Mouse (Mus musculus): ENCODE measurements around the gene Adamts7. TPM values are rescaled to one million over a fixed set of nuclear protein-coding genes. Genes with fewer than 3 reads are reported as not detected.

Gene Adamts7
- polyA plus RNA-seq (2015; fragmentation: Nextera tagmentation; extraction: Ambion mirVana): 13.4 and 17.8 TPM in 2 replicates

DNA sequence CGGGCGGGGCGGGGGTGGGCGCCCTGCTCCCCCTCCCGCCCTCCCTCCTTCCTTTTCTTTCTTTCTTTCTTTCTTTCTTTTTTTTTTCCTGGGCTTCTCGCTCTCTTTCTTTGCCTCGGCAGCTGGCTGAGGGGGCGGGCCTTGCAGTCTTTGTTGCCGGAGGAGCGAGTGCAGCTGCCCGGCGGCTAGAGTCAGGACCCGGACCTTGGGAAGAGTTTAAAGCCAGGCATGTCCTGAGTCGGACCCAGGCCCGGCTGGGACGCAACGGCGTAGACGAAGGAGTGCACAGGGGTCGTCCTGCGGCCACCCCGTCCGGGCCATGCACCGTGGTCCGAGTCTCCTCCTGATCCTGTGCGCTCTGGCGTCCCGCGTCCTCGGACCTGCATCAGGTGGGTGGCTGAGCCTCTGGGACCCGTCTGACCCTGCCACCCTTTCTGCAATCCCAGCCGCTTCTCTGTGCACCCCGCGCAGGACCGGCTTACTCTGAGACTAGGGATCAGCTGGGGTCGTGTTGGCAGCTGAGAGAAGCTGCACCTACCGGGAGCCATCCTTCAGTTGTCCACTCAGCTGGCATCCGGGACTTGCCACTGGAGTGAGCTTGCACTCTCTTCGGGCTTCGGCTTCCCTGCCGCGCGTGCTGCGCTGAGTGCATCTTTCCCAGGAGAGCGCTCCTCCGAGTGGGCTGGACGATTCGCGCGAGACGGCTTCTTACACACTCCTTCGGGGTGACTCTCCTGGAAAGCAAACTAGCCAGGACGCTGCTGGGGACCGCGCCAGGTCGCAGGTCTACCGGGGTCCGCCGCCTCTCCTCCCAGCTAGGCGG, at the start of gene Adamts7:
TSS of gene Adamts7 (plus strand) at position 144 of the 823 bp plus-strand sequence.
- Histone ChIP-seq H3K36me3 (no peaks in the 10 kb centered on the region), H3K4me1 (replicated peaks) (peaks cover 30% of the 10 kb centered on the region), H3K27me3 (no peaks in the 10 kb centered on the region), H3K4me2 (replicated peaks) (peak within 1 kb of the TSS; percentile 88), H3K9ac (replicated peaks) (peak within 1 kb of the TSS; percentile 90), H3K27ac (peak within 1 kb of the TSS; percentile 81), H3K4me3 (replicated peaks) (peak within 1 kb of the TSS; percentile 88), H3K9me3 (0 out of 2 replicates have a peak, but pooled peaks cover 4% of the 10 kb centered on the region)
- peak; percentile 84 for ATAC-seq
- under 1% methylated on average over 53 of the region's 60 CpGs for WGBS

DNA sequence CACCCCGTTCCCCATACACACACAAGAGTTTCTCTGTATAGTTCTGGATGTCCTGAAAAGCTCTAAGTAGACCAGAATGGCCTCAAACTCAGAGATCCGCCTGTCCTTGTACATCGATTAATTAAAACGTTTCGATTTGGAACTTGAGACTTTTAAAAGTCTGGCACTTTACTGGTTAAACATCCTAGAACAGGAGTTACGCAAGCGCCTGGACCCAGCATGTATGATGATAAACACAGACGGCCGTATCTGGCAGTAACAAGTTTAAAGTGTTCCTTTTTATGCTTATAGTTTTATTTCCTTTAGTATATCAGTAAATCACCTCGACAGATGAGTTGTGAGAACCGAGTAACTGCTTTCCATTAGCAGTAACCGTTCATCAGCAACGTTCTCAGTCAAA, 49.7 kb upstream of the Adamts7 start:
- Histone ChIP-seq H3K36me3 (peaks cover 14% of the 10 kb centered on the region), H3K4me1 (replicated peaks) (peaks cover 47% of the 10 kb centered on the region), H3K4me2 (replicated peaks) (peak overlapping the region; percentile 90), H3K9ac (replicated peaks) (peak overlapping the region; percentile 96), H3K27ac (peak overlapping the region; percentile 99), H3K4me3 (replicated peaks) (peak overlapping the region; percentile 93), H3K9me3 (no peaks in the 10 kb centered on the region), H3K27me3 (peaks cover 6% of the 10 kb centered on the region)
- ATAC-seq: no peak
- WGBS: 2% methylated on average over 13 of the region's 13 CpGs

DNA sequence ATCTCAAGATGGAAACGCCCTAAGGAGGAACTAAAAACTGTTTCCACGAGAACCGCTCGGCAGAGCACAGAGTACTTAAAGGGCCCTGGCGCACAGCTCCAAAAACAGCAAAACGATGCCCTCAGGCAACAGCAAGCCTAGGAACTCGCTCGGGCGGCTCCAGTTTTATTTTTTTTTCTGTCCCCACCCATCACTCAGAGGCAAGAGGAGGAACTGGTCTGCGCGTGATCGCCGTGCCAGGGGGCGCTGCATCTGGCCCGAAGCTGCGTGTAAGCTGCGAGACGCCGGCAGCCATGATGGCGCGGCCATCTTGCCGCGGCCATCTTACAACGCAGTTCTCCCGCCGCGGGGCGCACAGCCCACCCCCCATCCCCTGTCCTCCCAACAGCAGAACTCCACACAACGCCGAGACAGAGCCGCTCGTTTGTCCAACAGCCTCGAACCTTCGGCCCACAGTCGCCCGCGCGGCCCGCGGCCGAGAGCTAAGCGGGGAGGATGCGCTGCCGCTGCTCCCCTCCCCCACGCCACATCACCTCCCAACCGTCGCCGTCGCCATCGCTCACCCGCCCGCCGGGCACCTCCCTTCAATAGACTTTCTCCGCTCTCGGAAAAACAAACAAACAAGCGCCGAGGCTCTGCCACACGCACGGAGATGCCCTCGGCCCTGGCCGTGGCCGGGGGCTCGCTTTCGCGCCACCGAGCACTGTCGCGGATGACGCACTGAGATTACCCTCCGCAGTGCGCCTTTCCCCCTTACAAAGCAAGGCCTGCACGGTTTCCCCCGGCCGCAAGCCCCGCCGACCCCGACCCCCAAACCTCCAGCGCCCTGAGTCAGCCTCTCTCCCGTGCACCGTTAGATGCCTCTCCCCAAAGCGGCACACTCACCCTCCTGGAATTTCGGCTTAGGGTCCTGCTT, 49.0 kb upstream of the Adamts7 start:
- H3K4me3 ChIP-seq (replicated peaks): peak overlapping the region; percentile 93
- peak overlapping the region; percentile 96 for H3K9ac ChIP-seq (replicated peaks)
- H3K4me2 ChIP-seq (replicated peaks): peak overlapping the region; percentile 90
- H3K36me3 ChIP-seq: 0 out of 2 replicates have a peak, but pooled peaks cover 7% of the 10 kb centered on the region
- ATAC-seq: peak; percentile 85
- no peaks in the 10 kb centered on the region for H3K9me3 ChIP-seq
- peaks cover 6% of the 10 kb centered on the region for H3K27me3 ChIP-seq
- peak overlapping the region; percentile 99 for H3K27ac ChIP-seq
- WGBS: under 1% methylated on average over 81 of the region's 82 CpGs
- H3K4me1 ChIP-seq (replicated peaks): peaks cover 40% of the 10 kb centered on the region

DNA sequence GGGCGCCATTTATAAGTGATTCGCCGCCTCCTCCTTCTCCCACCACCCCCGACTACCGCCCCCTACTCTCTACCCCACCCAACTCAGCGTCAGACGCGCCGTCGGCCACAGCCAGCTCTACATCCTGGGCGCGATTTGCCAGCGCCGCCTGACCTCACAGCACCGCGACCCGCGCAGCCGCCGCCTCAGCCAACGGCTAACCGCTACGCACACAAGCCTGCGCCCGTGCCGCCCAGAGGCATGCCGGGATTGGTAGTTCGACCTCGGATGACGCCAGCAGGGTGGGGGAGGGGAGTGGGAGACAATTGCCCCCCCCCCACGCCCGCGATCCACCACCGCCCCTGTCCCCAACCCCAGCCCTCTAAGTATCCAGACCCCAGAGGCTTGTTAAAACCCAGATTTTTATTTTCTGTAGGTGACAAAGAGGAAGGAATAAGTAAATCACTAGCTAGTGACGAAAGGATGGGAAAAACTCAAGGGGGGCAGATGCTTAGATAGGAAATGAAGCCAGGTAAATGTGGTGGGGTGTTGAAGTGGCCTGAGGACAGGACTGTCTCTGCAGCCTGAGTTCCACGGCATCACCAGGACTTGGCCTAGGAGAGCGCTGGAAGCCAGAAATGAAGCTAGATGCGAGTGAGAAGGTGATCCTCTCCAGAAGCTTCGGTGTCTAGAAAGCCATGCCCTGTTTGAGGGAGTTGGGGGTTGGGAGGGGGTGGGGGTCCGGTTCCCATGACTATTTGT, 48.1 kb upstream of the Adamts7 start, which contains the start of gene Morf4l1:
TSS of gene Morf4l1 (minus strand) at position 208 of the 741 bp plus-strand sequence.
- Histone ChIP-seq H3K4me2 (replicated peaks) (peak within 1 kb of the TSS; percentile 90), H3K27ac (peak within 1 kb of the TSS; percentile 99), H3K4me3 (replicated peaks) (peak within 1 kb of the TSS; percentile 93), H3K9me3 (no peaks in the 10 kb centered on the region), H3K4me1 (replicated peaks) (peaks cover 32% of the 10 kb centered on the region), H3K36me3 (no peaks in the 10 kb centered on the region), H3K9ac (replicated peaks) (peak within 1 kb of the TSS; percentile 96), H3K27me3 (peaks cover 6% of the 10 kb centered on the region)
- 2% methylated on average over 40 of the region's 40 CpGs for WGBS
- peak; percentile 99 for ATAC-seq

DNA sequence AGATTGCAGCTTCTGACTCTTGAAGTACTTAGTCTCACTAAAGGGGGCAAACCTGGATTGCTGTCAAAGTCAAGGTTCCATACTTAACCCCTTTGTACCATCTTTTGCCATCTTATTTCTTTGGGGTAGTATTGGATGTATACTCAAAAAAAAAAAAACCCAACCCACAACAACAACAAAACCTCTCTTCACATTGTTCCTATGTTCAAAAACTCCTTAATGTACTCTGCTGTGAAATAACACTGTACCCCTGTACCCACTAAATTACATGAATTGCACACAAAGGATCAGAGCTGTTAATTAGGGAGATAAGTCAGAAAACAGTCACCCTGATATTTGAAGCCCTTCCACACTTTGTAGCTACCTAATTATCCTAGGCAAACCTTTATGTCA, 47.6 kb upstream of the Adamts7 start:
- H3K27me3 ChIP-seq: peaks cover 6% of the 10 kb centered on the region
- peak overlapping the region; percentile 69; the same call in 1 of the 2 replicates for H3K9ac ChIP-seq (replicated peaks)
- ATAC-seq: no peak
- peak overlapping the region; percentile 72 for H3K4me2 ChIP-seq (replicated peaks)
- H3K9me3 ChIP-seq: no peaks in the 10 kb centered on the region
- no peaks in the 10 kb centered on the region for H3K36me3 ChIP-seq
- 0 out of 2 replicates have a peak overlapping the region, but pooled peaks have one; percentile 71 for H3K27ac ChIP-seq
- H3K4me3 ChIP-seq (replicated peaks): peak overlapping the region; percentile 93
- H3K4me1 ChIP-seq (replicated peaks): peaks cover 27% of the 10 kb centered on the region

DNA sequence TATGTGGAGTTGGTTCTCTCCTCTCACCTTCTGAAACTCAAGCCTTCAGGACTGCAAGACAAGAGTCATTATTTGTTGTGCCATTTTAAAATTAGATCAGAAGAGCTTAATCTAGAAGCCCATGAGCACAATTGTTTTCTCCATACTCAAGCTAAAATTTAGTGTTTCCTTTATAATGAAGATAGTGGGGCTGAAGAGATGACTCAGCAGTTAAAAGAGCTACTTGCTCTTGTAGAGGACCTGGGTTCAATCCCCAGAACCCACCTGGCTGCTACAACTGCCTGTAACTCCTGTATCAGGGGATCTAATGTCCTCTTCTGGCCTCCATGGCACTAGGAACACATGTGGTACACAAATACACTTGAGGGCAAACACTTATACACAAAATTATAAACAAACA, 45.6 kb upstream of the Adamts7 start:
- H3K27ac ChIP-seq: no peak overlapping the region

DNA sequence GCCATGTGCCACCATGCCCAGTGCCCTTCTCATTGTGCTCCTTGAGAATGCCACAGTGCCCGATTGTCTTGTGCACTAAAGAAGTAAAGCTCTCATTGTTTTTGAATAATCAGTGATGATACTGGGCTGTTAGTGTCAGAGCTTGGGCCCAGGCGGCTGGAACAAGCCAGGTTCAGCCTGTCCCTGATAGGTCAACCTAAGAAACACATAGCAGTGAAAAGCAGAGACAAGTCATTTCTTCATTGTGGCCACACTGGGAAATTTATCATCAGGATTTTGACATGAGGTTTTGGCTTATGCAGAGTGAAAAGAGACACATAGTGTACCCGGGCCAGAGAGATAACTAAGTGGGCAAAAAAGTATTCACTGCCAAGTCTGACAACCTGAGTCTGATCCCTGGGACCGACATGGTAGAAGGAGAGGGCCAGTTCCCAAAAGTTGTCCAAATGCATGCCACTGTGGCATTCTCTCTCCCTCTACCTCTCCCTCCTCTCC, 40.6 kb upstream of the Adamts7 start:
- no peak for ATAC-seq
- WGBS: 81% methylated on average over 4 of the region's 4 CpGs
- Histone ChIP-seq H3K36me3 (no peaks in the 10 kb centered on the region), H3K4me2 (replicated peaks) (no peak overlapping the region), H3K27ac (no peak overlapping the region), H3K27me3 (peaks cover 2% of the 10 kb centered on the region), H3K4me3 (replicated peaks) (no peak overlapping the region), H3K9me3 (no peaks in the 10 kb centered on the region), H3K9ac (replicated peaks) (no peak overlapping the region), H3K4me1 (replicated peaks) (no peaks in the 10 kb centered on the region)

More for the DNA sequence above, 45.6 kb upstream of the Adamts7 start:
- no peak overlapping the region for H3K4me2 ChIP-seq (replicated peaks)
- H3K4me3 ChIP-seq (replicated peaks): no peak overlapping the region
- peaks cover 6% of the 10 kb centered on the region for H3K27me3 ChIP-seq
- ATAC-seq: no peak
- H3K9ac ChIP-seq (replicated peaks): no peak overlapping the region
- H3K4me1 ChIP-seq (replicated peaks): peaks cover 14% of the 10 kb centered on the region
- no peaks in the 10 kb centered on the region for H3K36me3 ChIP-seq
- no peaks in the 10 kb centered on the region for H3K9me3 ChIP-seq

DNA sequence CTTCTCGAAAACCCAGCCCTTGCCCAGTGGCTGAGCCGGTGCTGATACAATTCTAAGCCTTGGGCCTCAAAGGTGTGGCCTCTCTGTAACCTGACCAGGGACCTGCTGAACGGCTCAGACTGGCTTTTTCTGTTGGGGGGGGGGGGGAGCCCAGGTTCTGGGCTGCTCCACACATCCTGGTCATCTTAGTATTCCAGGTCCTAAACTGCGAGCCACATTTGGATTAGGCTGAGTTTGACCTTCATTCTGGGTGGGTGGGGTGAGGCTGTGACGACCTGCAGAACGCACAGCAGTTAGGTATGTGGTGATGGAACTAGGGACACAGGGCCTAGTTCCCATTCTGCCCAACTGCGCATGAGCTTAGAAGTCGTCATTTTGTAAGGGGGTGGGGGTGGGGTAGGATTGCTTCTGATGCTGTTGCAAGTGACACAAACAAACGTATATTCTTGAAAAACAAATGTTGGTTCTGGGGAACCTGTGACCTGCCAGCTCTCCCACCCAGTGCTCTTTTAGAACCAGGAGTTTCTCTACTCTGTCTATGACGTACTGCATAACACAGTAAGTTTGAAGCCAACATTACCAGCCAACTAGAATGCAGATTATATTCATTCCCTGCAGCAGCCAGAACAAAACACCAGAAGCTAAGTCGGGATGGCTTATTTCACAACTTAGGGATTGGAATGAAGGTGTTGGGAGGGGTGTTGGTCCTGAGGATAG, 38.6 kb upstream of the Adamts7 start:
- H3K4me1 ChIP-seq (replicated peaks): no peaks in the 10 kb centered on the region
- ATAC-seq: peak; percentile 55
- no peaks in the 10 kb centered on the region for H3K36me3 ChIP-seq
- H3K27ac ChIP-seq: no peak overlapping the region
- H3K9me3 ChIP-seq: no peaks in the 10 kb centered on the region
- WGBS: 35% methylated on average over 11 of the region's 11 CpGs
- H3K4me3 ChIP-seq (replicated peaks): no peak overlapping the region
- no peak overlapping the region for H3K9ac ChIP-seq (replicated peaks)
- no peaks in the 10 kb centered on the region for H3K27me3 ChIP-seq
- H3K4me2 ChIP-seq (replicated peaks): no peak overlapping the region

DNA sequence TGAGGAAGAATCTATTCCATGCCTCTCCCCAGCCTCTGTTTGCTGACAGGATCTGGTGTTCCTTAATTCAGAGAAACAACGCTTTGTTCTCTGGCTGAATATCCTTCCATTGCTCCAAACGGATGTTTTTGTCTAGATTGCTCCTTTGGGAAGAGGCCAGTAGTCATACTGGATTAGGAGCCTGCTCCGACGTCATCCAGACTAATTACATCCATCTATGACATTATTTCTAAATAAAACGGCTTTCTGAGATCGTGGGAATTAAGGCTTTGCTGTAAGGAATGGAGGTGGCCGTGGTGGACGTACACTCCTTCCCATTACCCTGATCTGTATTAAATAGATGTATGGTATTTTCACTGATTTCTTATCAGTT, 38.0 kb upstream of the Adamts7 start:
- peak; percentile 46; the same call in 1 of the 2 replicates for ATAC-seq
- Histone ChIP-seq H3K4me1 (replicated peaks) (no peaks in the 10 kb centered on the region), H3K9ac (replicated peaks) (no peak overlapping the region), H3K9me3 (no peaks in the 10 kb centered on the region), H3K27me3 (no peaks in the 10 kb centered on the region), H3K4me2 (replicated peaks) (no peak overlapping the region), H3K27ac (no peak overlapping the region), H3K4me3 (replicated peaks) (no peak overlapping the region), H3K36me3 (no peaks in the 10 kb centered on the region)
- 43% methylated on average over 8 of the region's 8 CpGs for WGBS

DNA sequence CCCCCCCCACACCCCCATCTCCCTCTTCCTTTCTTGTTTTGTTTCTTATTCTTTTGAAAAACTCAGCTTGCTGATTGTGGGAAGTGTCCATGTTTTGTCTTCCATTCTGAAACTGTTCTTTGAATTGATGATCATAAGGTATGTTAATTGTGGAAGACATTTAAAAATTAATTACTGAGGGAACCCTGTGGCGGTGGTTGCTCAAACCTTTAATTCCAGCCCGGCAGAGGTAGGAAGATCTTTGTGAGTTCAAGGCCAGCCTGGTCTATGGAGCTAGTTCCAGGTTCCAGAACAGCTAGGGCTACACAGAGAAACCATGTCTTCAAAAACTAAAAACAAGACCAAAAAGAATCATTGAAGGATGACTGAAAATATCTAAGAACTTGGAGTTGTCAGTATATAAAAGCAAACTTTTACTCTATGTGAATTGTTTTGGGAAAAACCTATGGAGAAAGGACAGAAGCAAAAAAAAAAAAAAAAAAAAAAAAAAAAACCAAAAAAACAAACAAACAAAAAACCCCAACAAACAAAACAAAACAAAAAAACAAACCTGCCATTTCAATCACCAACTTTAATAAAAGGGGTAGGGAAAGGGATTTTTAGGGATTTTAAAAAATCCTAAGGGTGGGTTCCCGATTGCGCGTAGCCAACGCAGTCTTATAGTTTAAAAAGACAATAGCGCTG, 37.3 kb upstream of the Adamts7 start:
- Histone ChIP-seq H3K4me3 (replicated peaks) (peak overlapping the region; percentile 14; the same call in 1 of the 2 replicates), H3K27ac (no peak overlapping the region), H3K9me3 (no peaks in the 10 kb centered on the region), H3K4me1 (replicated peaks) (no peaks in the 10 kb centered on the region), H3K36me3 (no peaks in the 10 kb centered on the region), H3K9ac (replicated peaks) (no peak overlapping the region), H3K27me3 (no peaks in the 10 kb centered on the region), H3K4me2 (replicated peaks) (peak overlapping the region; percentile 41)
- no peak for ATAC-seq
- 7% methylated on average over 7 of the region's 7 CpGs for WGBS
